Mouse (Mus musculus): ENCODE measurements around the gene Mzf1. TPM values are rescaled to one million over a fixed set of nuclear protein-coding genes. Genes with fewer than 3 reads are reported as not detected.

Gene Mzf1
- polyA plus RNA-seq, 1 experiment: 0.90 TPM

DNA sequence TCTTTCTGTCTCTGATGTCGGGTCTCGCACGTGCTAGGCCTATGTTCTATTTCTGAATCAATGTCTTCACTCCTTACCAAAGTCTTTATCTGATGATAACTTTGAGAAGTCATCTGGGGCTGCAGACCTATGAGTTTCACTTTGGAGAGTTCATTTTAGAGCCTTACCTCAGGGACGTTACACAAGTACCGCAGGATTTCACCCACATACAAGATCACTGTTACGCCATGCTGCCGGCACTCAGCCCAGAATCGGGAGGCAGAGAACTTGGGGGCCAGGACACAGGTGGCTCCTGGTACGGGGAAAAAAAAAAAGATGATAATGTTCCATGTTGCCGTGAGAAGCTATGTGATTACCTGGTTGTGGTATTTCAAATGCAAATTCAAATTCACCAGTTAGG is 61.4 kb downstream of the Mzf1 start:
- TF ChIP-seq CTCF (IDR thresholded peaks at IDR 0.05; ENCODE audit: low read depth, low read length): no peak
- no peak for TF ChIP-seq EP300 (IDR thresholded peaks at IDR 0.05; ENCODE audit: insufficient read depth, low read depth, low read length)
- no peak for TF ChIP-seq POLR2A (IDR thresholded peaks at IDR 0.05; ENCODE audit: insufficient read depth, low read length)

More for the DNA sequence above, 61.4 kb downstream of the Mzf1 start:
- Histone ChIP-seq H3K9ac (ENCODE audit: low read depth, poor library complexity, severe bottlenecking) (no peak overlapping the region), H3K27ac (ENCODE audit: insufficient read depth, low read length) (no peak overlapping the region), H3K4me3 (ENCODE audit: low read depth, low read length) (no peak overlapping the region), H3K9me3 (replicated peaks; ENCODE audit: control insufficient read depth, insufficient read depth, low read length, poor library complexity, severe bottlenecking) (no peaks in the 10 kb centered on the region), H3K4me1 (ENCODE audit: control insufficient read depth, insufficient read depth, low read length) (no peaks in the 10 kb centered on the region), H3K27me3 (ENCODE audit: control insufficient read depth, insufficient read depth, low read length, poor library complexity, severe bottlenecking) (no peaks in the 10 kb centered on the region), H3K36me3 (ENCODE audit: control insufficient read depth, insufficient read depth, low read length, poor library complexity, severe bottlenecking) (no peaks in the 10 kb centered on the region)

Other genes starting within 250 kb of the Mzf1 start
- 11.7 and 12.2 TPM in 2 replicates for gene Zfp329, start 235.9 kb downstream of the Mzf1 start, polyA plus RNA-seq (2011; ENCODE audit: insufficient read depth, insufficient read length, low read depth, missing spikeins)
- 29.0 and 36.1 TPM in 2 replicates for gene Zfp110, start 220.0 kb downstream of the Mzf1 start, polyA plus RNA-seq (2011; ENCODE audit: insufficient read depth, insufficient read length, low read depth, missing spikeins)
- gene Zfp128, start 173.6 kb downstream of the Mzf1 start, polyA plus RNA-seq (2011; ENCODE audit: insufficient read depth, insufficient read length, low read depth, missing spikeins): 1.2 and 1.6 TPM in 2 replicates
- gene Zscan22, start 156.9 kb downstream of the Mzf1 start, polyA plus RNA-seq (2011; ENCODE audit: insufficient read depth, insufficient read length, low read depth, missing spikeins): 10.0 and 10.7 TPM in 2 replicates
- 1,704 and 1,789 TPM in 2 replicates for gene Rps5, start 132.5 kb downstream of the Mzf1 start, polyA plus RNA-seq (2011; ENCODE audit: insufficient read depth, insufficient read length, low read depth, missing spikeins)
- 0.37 and 0.84 TPM in 2 replicates for gene Rnf225, start 127.3 kb downstream of the Mzf1 start, polyA plus RNA-seq (2011; ENCODE audit: insufficient read depth, insufficient read length, low read depth, missing spikeins)
- gene Zfp324, start 88.9 kb downstream of the Mzf1 start, polyA plus RNA-seq (2011; ENCODE audit: insufficient read depth, insufficient read length, low read depth, missing spikeins): 1.5 and 2.3 TPM in 2 replicates
- gene Zfp446, start 76.9 kb downstream of the Mzf1 start, polyA plus RNA-seq (2011; ENCODE audit: insufficient read depth, insufficient read length, low read depth, missing spikeins): 4.5 and 5.1 TPM in 2 replicates
- 0.75 TPM in 1 of 2 replicates, not detected in the other for gene Slc27a5, start 56.6 kb downstream of the Mzf1 start, polyA plus RNA-seq (2011; ENCODE audit: insufficient read depth, insufficient read length, low read depth, missing spikeins)
- gene Trim28, start 55.6 kb downstream of the Mzf1 start, polyA plus RNA-seq (2011; ENCODE audit: insufficient read depth, insufficient read length, low read depth, missing spikeins): 1,087 and 1,151 TPM in 2 replicates
- gene Zbtb45, start 44.7 kb downstream of the Mzf1 start, polyA plus RNA-seq (2011; ENCODE audit: insufficient read depth, insufficient read length, low read depth, missing spikeins): 14.0 and 22.7 TPM in 2 replicates
- 153 and 159 TPM in 2 replicates for gene Chmp2a, start 20.0 kb downstream of the Mzf1 start, polyA plus RNA-seq (2011; ENCODE audit: insufficient read depth, insufficient read length, low read depth, missing spikeins)
- gene Ube2m, start 16.5 kb downstream of the Mzf1 start, polyA plus RNA-seq (2011; ENCODE audit: insufficient read depth, insufficient read length, low read depth, missing spikeins): 195 and 239 TPM in 2 replicates
- gene Vmn1r85, start 40.4 kb upstream of the Mzf1 start, polyA plus RNA-seq (2011; ENCODE audit: insufficient read depth, insufficient read length, low read depth, missing spikeins): 0.22 and 0.24 TPM in 2 replicates
- gene Vmn1r86, start 65.2 kb upstream of the Mzf1 start, polyA plus RNA-seq (2011; ENCODE audit: insufficient read depth, insufficient read length, low read depth, missing spikeins): not detected in 2 replicates
- gene Vmn1r87, start 85.4 kb upstream of the Mzf1 start, polyA plus RNA-seq (2011; ENCODE audit: insufficient read depth, insufficient read length, low read depth, missing spikeins): 0.15 and 0.26 TPM in 2 replicates
- gene Vmn1r88, start 104.8 kb upstream of the Mzf1 start, polyA plus RNA-seq (2011; ENCODE audit: insufficient read depth, insufficient read length, low read depth, missing spikeins): 0.64 and 0.78 TPM in 2 replicates
- gene Vmn1r89, start 158.3 kb upstream of the Mzf1 start, polyA plus RNA-seq (2011; ENCODE audit: insufficient read depth, insufficient read length, low read depth, missing spikeins): not detected in 2 replicates
- 157 and 181 TPM in 2 replicates for gene Lig1, start 222.5 kb upstream of the Mzf1 start, polyA plus RNA-seq (2011; ENCODE audit: insufficient read depth, insufficient read length, low read depth, missing spikeins)
- gene Zswim9, start 224.0 kb upstream of the Mzf1 start, polyA plus RNA-seq (2011; ENCODE audit: insufficient read depth, insufficient read length, low read depth, missing spikeins): 6.0 and 9.4 TPM in 2 replicates

Data from ES-Bruce4 (cell line).